Mouse (Mus musculus) neural tube, embryonic 12.5 days (tissue): ENCODE measurements around the gene Cacnb2. TPM values are rescaled to one million over a fixed set of nuclear protein-coding genes. Genes with fewer than 3 reads are reported as not detected.

Source experiments
- ATAC-seq: fragments of 200-750 bp; cut with Nextera tagmentation; 2 replicates; pipeline ENCODE4 v1.8.0; 2017; ENCODE audit warnings: low read depth, mild to moderate bottlenecking, moderate TSS enrichment, moderate library complexity; ENCODE audit not compliant: low FRiP score
- H3K27ac ChIP-seq: fragments of 300-500 bp; sonication (generic); 2 replicates; pipeline ENCODE4 v1.5.1; 2016
- H3K27me3 ChIP-seq: fragments of 300-500 bp; sonication (generic); replicated peaks from 2 replicates; pipeline ENCODE4 v1.6.1; 2016; ENCODE audit warnings: mild to moderate bottlenecking
- H3K36me3 ChIP-seq: fragments of 300-500 bp; sonication (generic); 2 replicates; pipeline ENCODE4 v1.6.1; 2016; ENCODE audit warnings: mild to moderate bottlenecking
- H3K4me1 ChIP-seq: fragments of 300-500 bp; sonication (generic); 2 replicates; pipeline ENCODE4 v1.6.1; 2016
- H3K4me2 ChIP-seq: fragments of 300-500 bp; sonication (generic); replicated peaks from 2 replicates; pipeline ENCODE4 v1.6.1; 2016; ENCODE audit warnings: mild to moderate bottlenecking
- H3K4me3 ChIP-seq: fragments of 300-500 bp; sonication (generic); 2 replicates; pipeline ENCODE4 v1.5.1; 2016
- H3K9ac ChIP-seq: fragments of 300-500 bp; sonication (generic); 2 replicates; pipeline ENCODE4 v1.6.1; 2016; ENCODE audit warnings: mild to moderate bottlenecking
- H3K9me3 ChIP-seq: fragments of 300-500 bp; sonication (generic); 2 replicates; pipeline ENCODE4 v1.6.1; 2016; ENCODE audit warnings: mild to moderate bottlenecking
- WGBS: fragments of 180-500 bp; shearing (Covaris S2); methylation state at CpG from one replicate; pipeline ENCODE4 v1.1.7; 2016; 5-methylcytosine and 5-hydroxymethylcytosine counted together
- polyA plus RNA-seq: library from polyadenylated mRNA; unstranded; fragments of >200 nt; fragmentation: Nextera tagmentation; extraction: Ambion mirVana; gene quantifications from 2 replicates; pipeline ENCODE4 v1.2.1, GENCODE M21; 2016

Gene Cacnb2
- polyA plus RNA-seq, 1 experiment from 2014 or later = 1.7 TPM

DNA sequence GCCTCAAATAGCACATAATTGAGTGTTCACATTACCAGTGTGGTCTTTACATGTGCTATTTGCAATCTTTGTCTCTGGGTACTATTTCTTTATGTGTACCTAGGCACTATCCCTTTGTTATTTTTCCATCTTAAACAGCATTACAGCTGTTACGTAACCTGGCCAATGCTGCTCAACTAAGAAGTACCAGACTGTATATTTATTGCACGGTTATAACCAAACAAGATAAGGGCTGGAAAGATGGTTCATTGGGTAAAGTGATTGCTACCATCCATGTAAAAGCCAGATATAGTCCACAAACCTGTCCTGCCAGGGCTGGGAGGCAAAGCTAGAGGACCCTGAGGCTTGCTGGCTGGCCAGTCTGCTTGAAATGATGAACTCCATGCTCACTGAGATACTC is 251.2 kb downstream of the Cacnb2 start:
- ATAC-seq = no peak
- Histone ChIP-seq H3K4me1 (no peaks in the 10 kb centered on the region), H3K4me2 (no peak overlapping the region), H3K9ac (no peak overlapping the region), H3K27ac (no peak overlapping the region), H3K27me3 (no peaks in the 10 kb centered on the region), H3K4me3 (no peak overlapping the region), H3K36me3 (no peaks in the 10 kb centered on the region), H3K9me3 (no peaks in the 10 kb centered on the region)
- WGBS = 87% methylated on average over 2 of the region's 2 CpGs

GRCm38 (mm10) chr2:14858301-14858700 is 255.4 kb downstream of the Cacnb2 start:
- H3K9ac ChIP-seq = no peak overlapping the region
- 94% methylated on average over 1 of the region's 1 CpGs for WGBS
- H3K9me3 ChIP-seq = no peaks in the 10 kb centered on the region
- H3K4me1 ChIP-seq = no peaks in the 10 kb centered on the region
- H3K36me3 ChIP-seq = no peaks in the 10 kb centered on the region
- H3K4me3 ChIP-seq = no peak overlapping the region
- H3K27me3 ChIP-seq = no peaks in the 10 kb centered on the region
- no peak overlapping the region for H3K4me2 ChIP-seq
- H3K27ac ChIP-seq = no peak overlapping the region
- no peak for ATAC-seq

- Histone ChIP-seq H3K4me3 (no peak overlapping the region), H3K4me2 (no peak overlapping the region), H3K36me3 (no peaks in the 10 kb centered on the region), H3K27me3 (no peaks in the 10 kb centered on the region), H3K4me1 (no peaks in the 10 kb centered on the region), H3K9ac (no peak overlapping the region), H3K27ac (no peak overlapping the region), H3K9me3 (no peaks in the 10 kb centered on the region)
- WGBS = 75% methylated on average over 3 of the region's 3 CpGs
- no peak for ATAC-seq
Observed at GRCm38 (mm10) chr2:14860350-14860749, 257.5 kb downstream of the Cacnb2 start.

DNA sequence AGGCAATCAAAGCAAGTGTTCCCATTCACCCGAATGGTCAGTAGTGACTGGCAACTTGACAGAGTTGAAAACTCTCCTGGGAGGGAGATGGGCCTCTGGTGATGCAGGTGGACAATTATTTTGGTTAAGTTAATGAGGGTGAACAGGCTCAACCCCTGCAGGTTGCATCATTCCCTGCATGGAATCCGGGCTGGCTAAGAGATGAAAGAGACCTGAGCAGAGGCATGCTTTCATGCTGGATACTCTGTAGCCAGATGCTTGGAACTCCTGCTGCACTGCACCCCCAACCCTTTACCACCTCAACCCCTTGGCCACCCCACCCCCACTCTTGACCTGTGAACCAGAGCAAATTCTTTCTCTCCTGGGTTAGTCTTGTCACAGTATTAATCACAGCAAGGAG is 258.7 kb downstream of the Cacnb2 start:
- Histone ChIP-seq H3K4me3 (no peak overlapping the region), H3K4me1 (no peaks in the 10 kb centered on the region), H3K4me2 (no peak overlapping the region), H3K9me3 (no peaks in the 10 kb centered on the region), H3K9ac (no peak overlapping the region), H3K36me3 (no peaks in the 10 kb centered on the region), H3K27ac (no peak overlapping the region), H3K27me3 (no peaks in the 10 kb centered on the region)
- ATAC-seq = no peak
- 29% methylated on average over 2 of the region's 2 CpGs for WGBS

DNA sequence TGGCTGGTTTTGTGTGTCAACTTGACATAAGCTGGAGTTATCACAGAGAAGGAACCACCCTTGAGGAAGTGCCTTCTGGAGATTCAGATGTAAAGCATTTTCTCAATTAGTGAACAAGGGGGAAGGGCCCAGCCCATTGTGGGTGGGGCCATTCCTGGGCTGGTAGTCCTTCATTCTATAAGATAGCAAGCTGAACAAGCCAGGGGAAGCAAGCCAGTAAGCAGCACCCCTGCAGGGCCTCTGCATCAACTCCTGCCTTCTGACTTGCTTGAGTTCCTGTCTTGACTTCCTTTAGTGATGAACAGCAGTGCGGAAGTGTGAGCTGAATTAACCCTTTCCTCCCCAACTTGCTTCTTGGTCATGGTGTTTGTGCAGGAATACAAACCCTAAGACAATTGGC is 260.1 kb downstream of the Cacnb2 start:
- H3K4me2 ChIP-seq = no peak overlapping the region
- no peaks in the 10 kb centered on the region for H3K9me3 ChIP-seq
- no peaks in the 10 kb centered on the region for H3K4me1 ChIP-seq
- no peak overlapping the region for H3K4me3 ChIP-seq
- no peak overlapping the region for H3K27ac ChIP-seq
- H3K36me3 ChIP-seq = no peaks in the 10 kb centered on the region
- H3K27me3 ChIP-seq = no peaks in the 10 kb centered on the region
- 40% methylated on average over 1 of the region's 1 CpGs for WGBS
- no peak for ATAC-seq
- no peak overlapping the region for H3K9ac ChIP-seq

DNA sequence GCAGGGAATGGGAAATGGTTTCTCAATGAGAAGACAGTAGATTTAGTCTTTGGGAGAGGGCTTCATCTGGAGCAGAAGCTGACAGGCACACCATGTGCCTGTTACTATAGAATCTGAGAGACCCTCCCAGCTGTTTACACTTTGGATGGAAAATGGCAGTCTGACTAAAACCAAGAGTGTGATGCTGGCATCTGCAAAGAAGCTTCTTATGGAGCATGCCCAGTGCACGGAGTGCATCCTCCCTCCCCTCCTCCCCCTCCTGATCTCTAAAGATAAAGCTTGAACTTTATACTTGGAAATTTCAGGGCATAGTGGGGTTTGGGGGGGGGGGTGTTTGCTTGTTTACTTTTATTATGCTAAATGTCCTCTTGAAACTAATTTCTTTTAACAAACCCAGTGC is 270.2 kb downstream of the Cacnb2 start:
- no peak for ATAC-seq
- H3K4me1 ChIP-seq = peaks cover 12% of the 10 kb centered on the region; the same call in 1 of the 2 replicates
- H3K9ac ChIP-seq = no peak overlapping the region
- H3K4me2 ChIP-seq = peak overlapping the region; percentile 48; the same call in 1 of the 2 replicates
- no peak overlapping the region for H3K4me3 ChIP-seq
- 71% methylated on average over 1 of the region's 1 CpGs for WGBS
- H3K9me3 ChIP-seq = no peaks in the 10 kb centered on the region
- H3K27me3 ChIP-seq = no peaks in the 10 kb centered on the region
- no peak overlapping the region for H3K27ac ChIP-seq
- no peaks in the 10 kb centered on the region for H3K36me3 ChIP-seq

DNA sequence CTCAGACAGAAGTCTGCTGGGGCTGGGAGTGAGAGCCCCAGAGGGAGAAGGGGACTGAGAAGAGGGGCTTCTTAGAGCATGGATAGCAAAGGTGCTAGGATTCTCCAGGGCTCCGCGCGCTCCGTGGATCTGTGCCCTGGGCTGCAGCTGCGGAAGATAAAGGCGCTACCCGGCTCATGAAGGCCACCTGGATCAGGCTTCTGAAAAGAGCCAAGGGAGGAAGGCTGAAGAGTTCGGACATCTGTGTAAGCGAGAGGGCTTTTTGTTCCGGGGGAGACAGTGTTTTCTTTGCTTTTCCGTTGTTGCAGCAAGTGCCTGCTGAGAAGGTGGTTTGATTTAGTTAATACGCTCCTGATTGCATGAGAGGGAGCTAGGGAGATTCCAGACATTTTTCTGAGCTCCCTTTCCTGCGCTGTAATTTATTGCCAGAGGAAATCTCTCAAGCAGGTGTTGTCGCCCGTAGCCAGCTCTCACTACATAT is 270.9 kb downstream of the Cacnb2 start:
- Histone ChIP-seq H3K36me3 (no peaks in the 10 kb centered on the region), H3K27ac (no peak overlapping the region), H3K9ac (no peak overlapping the region), H3K4me1 (peaks cover 12% of the 10 kb centered on the region; the same call in 1 of the 2 replicates), H3K4me3 (no peak overlapping the region), H3K27me3 (no peaks in the 10 kb centered on the region), H3K4me2 (peak overlapping the region; percentile 48), H3K9me3 (no peaks in the 10 kb centered on the region)
- ATAC-seq = peak; percentile 25; the same call in 1 of the 2 replicates
- 18% methylated on average over 15 of the region's 15 CpGs for WGBS

DNA sequence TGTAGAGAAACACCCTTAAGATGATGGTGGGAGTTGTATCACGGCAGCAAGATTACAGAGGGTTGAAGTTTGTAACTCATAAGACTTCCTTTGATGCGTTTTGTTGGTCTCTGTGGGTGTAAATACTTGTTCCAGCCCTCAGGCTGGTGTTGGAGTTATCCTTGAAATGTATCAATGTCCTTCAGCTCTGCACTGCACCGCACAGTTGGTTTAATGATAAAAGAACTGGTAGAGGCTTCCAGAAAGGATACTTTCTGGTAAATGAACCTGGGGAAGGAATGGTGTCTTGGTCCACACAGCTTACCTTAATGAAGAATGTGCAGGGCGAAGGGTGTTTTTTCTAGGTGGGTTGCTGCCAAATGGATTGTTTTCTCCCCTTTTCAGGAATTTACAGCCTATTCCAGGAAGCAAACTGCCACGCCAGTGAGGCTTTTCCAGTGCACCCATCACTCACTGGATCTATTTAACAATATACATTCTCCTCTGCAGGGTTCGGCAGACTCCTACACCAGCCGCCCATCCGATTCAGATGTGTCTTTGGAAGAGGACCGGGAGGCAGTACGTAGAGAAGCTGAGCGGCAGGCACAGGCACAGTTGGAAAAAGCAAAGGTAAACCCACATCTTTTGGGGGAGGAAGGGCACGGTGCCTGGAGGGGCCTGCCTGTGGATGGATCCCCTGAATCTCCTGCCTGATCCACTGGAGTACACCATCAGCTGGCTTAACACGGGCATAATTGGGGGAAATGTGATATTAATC is 271.6 kb downstream of the Cacnb2 start:
- no peaks in the 10 kb centered on the region for H3K9me3 ChIP-seq
- H3K27ac ChIP-seq = no peak overlapping the region
- WGBS = 48% methylated on average over 13 of the region's 13 CpGs
- no peaks in the 10 kb centered on the region for H3K27me3 ChIP-seq
- ATAC-seq = no peak
- H3K4me3 ChIP-seq = no peak overlapping the region
- peak overlapping the region; percentile 48 for H3K4me2 ChIP-seq
- H3K4me1 ChIP-seq = peaks cover 12% of the 10 kb centered on the region; the same call in 1 of the 2 replicates
- H3K9ac ChIP-seq = no peak overlapping the region
- no peaks in the 10 kb centered on the region for H3K36me3 ChIP-seq

GRCm38 (mm10) chr2:14875121-14875520 is 272.2 kb downstream of the Cacnb2 start:
- Histone ChIP-seq H3K27ac (no peak overlapping the region), H3K27me3 (no peaks in the 10 kb centered on the region), H3K9ac (no peak overlapping the region), H3K4me1 (peaks cover 12% of the 10 kb centered on the region; the same call in 1 of the 2 replicates), H3K4me3 (no peak overlapping the region), H3K9me3 (no peaks in the 10 kb centered on the region), H3K4me2 (no peak overlapping the region), H3K36me3 (no peaks in the 10 kb centered on the region)
- 29% methylated on average over 2 of the region's 2 CpGs for whole genome bisulfite sequencing
- ATAC-seq = 0 out of 2 replicates have a peak, but pooled peaks have one; percentile 39

GRCm38 (mm10) chr2:14875616-14876015 is 272.7 kb downstream of the Cacnb2 start:
- no peak overlapping the region for H3K4me2 ChIP-seq

DNA sequence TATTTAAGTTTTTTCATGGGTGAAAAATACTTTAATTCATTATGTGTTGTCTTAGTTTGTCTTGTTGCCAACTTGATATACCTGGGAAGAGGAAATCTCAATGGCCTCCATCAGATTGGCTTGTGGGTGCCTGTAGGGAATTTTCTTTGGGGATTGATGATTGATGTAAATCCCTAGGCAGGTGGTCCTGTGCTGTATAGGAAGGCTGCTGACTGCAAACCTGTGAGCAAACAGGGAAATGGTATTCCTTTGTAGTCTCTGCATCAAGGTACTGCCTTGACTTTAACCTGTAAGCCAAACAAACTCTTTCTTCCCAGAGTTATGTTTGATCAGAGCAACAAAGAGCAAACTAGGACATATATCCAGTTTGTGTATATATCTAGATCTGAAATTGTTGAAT is 276.1 kb downstream of the Cacnb2 start:
- Histone ChIP-seq H3K9me3 (no peaks in the 10 kb centered on the region), H3K9ac (no peak overlapping the region), H3K4me1 (peaks cover 9% of the 10 kb centered on the region; the same call in 1 of the 2 replicates), H3K27me3 (no peaks in the 10 kb centered on the region), H3K4me2 (no peak overlapping the region), H3K27ac (no peak overlapping the region), H3K4me3 (no peak overlapping the region), H3K36me3 (no peaks in the 10 kb centered on the region)
- no peak for ATAC-seq

More at GRCm38 (mm10) chr2:14875616-14876015, 272.7 kb downstream of the Cacnb2 start:
- ATAC-seq = peak; percentile 59; the same call in 1 of the 2 replicates
- H3K4me3 ChIP-seq = no peak overlapping the region
- WGBS = 41% methylated on average over 6 of the region's 6 CpGs
- H3K27ac ChIP-seq = no peak overlapping the region
- no peaks in the 10 kb centered on the region for H3K36me3 ChIP-seq
- peaks cover 12% of the 10 kb centered on the region; the same call in 1 of the 2 replicates for H3K4me1 ChIP-seq
- H3K9me3 ChIP-seq = no peaks in the 10 kb centered on the region
- no peaks in the 10 kb centered on the region for H3K27me3 ChIP-seq
- no peak overlapping the region for H3K9ac ChIP-seq

GRCm38 (mm10) chr2:14883460-14883859 is 280.6 kb downstream of the Cacnb2 start:
- no peak overlapping the region for H3K27ac ChIP-seq
- no peaks in the 10 kb centered on the region for H3K4me1 ChIP-seq
- H3K9ac ChIP-seq = no peak overlapping the region
- no peaks in the 10 kb centered on the region for H3K27me3 ChIP-seq
- H3K4me2 ChIP-seq = no peak overlapping the region
- H3K4me3 ChIP-seq = no peak overlapping the region
- WGBS = 74% methylated on average over 3 of the region's 3 CpGs
- ATAC-seq = no peak
- H3K9me3 ChIP-seq = no peaks in the 10 kb centered on the region
- no peaks in the 10 kb centered on the region for H3K36me3 ChIP-seq
